Mouse (Mus musculus) forebrain, embryonic 16.5 days (tissue): Measurements from ENCODE around the gene Arrdc2. TPM values are rescaled to one million over a fixed set of nuclear protein-coding genes. Genes with fewer than 3 reads are reported as not detected.

Experiments used
- ATAC-seq: fragments of 200-750 bp; cut with Nextera tagmentation; 2 replicates; pipeline ENCODE4 v1.8.0; 2017; ENCODE audit warnings: mild to moderate bottlenecking, moderate library complexity
- H3K27ac ChIP-seq: fragments of 300-500 bp; sonication (generic); 2 replicates; pipeline ENCODE4 v1.5.1; 2014; ENCODE audit warnings: low read length, control low read depth
- H3K27me3 ChIP-seq: fragments of 300-500 bp; sonication (generic); replicated peaks from 2 replicates; pipeline ENCODE4 v1.6.1; 2014; ENCODE audit warnings: low read length; ENCODE audit not compliant: control insufficient read depth, insufficient read depth
- H3K36me3 ChIP-seq: fragments of 300-500 bp; sonication (generic); 2 replicates; pipeline ENCODE4 v1.6.1; 2014; ENCODE audit not compliant: control insufficient read depth, insufficient read depth
- H3K4me1 ChIP-seq: fragments of 300-500 bp; sonication (generic); replicated peaks from 2 replicates; pipeline ENCODE4 v1.6.1; 2014; ENCODE audit warnings: low read length; ENCODE audit not compliant: control insufficient read depth, insufficient read depth
- H3K4me2 ChIP-seq: fragments of 300-500 bp; sonication (generic); 2 replicates; pipeline ENCODE4 v1.6.1; 2014; ENCODE audit warnings: mild to moderate bottlenecking, low read length, control low read depth
- H3K4me3 ChIP-seq: fragments of 300-500 bp; sonication (generic); replicated peaks from 2 replicates; pipeline ENCODE4 v1.5.1; 2014; ENCODE audit warnings: mild to moderate bottlenecking, low read length, control low read depth
- H3K9ac ChIP-seq: fragments of 300-500 bp; sonication (generic); replicated peaks from 2 replicates; pipeline ENCODE4 v1.6.1; 2014; ENCODE audit warnings: low read depth, low read length, control low read depth
- H3K9me3 ChIP-seq: fragments of 300-500 bp; sonication (generic); 2 replicates; pipeline ENCODE4 v1.6.1; 2016; ENCODE audit warnings: low read length; ENCODE audit not compliant: control insufficient read depth
- WGBS: fragments of 180-500 bp; shearing (Covaris S2); extraction: QIAGEN DNeasy Blood & Tissue Kit; methylation state at CpG from one replicate; pipeline ENCODE4 v1.1.7; 2014; 5-methylcytosine and 5-hydroxymethylcytosine counted together
- polyA plus RNA-seq: library from polyadenylated mRNA; unstranded; fragments of >200 nt; fragmentation: Nextera tagmentation; extraction: Ambion mirVana; gene quantifications from 2 replicates; pipeline ENCODE4 v1.2.1, GENCODE M21; 2015

Gene Arrdc2
- polyA plus RNA-seq, 1 experiment from 2014 or later: 7.4 TPM

- Histone ChIP-seq H3K27ac (peak overlapping the region; percentile 91), H3K36me3 (0 out of 2 replicates have a peak, but pooled peaks cover 5% of the 10 kb centered on the region), H3K4me3 (no peak overlapping the region), H3K9me3 (no peaks in the 10 kb centered on the region), H3K4me1 (peaks cover 58% of the 10 kb centered on the region), H3K4me2 (no peak overlapping the region), H3K9ac (peak overlapping the region; percentile 76; the same call in 1 of the 2 replicates), H3K27me3 (no peaks in the 10 kb centered on the region; the same call in 1 of the 2 replicates)
- no peak for ATAC-seq
- WGBS: 85% methylated on average over 7 of the region's 7 CpGs
Measured at GRCm38 (mm10) chr8:70866566-70866965, 27.0 kb upstream of the Arrdc2 start.

- H3K9ac ChIP-seq: peak overlapping the region; percentile 76
- no peaks in the 10 kb centered on the region for H3K9me3 ChIP-seq
- peak overlapping the region; percentile 91 for H3K27ac ChIP-seq
- peaks cover 56% of the 10 kb centered on the region for H3K4me1 ChIP-seq
- peak overlapping the region; percentile 58 for H3K4me2 ChIP-seq
- 0 out of 2 replicates have a peak, but pooled peaks cover 5% of the 10 kb centered on the region for H3K36me3 ChIP-seq
- 7% methylated on average over 12 of the region's 12 CpGs for WGBS
- H3K4me3 ChIP-seq: peak overlapping the region; percentile 59
- peak; percentile 16; the same call in 1 of the 2 replicates for ATAC-seq
- no peaks in the 10 kb centered on the region; the same call in 1 of the 2 replicates for H3K27me3 ChIP-seq
Measured at GRCm38 (mm10) chr8:70866001-70866520, 26.5 kb upstream of the Arrdc2 start.

GRCm38 (mm10) chr8:70865350-70866000 lies 26.0 kb upstream of the Arrdc2 start:
- Histone ChIP-seq H3K27ac (peak overlapping the region; percentile 96), H3K4me2 (peak overlapping the region; percentile 96), H3K4me1 (peaks cover 56% of the 10 kb centered on the region), H3K9ac (peak overlapping the region; percentile 76), H3K36me3 (0 out of 2 replicates have a peak, but pooled peaks cover 5% of the 10 kb centered on the region), H3K4me3 (peak overlapping the region; percentile 59), H3K27me3 (no peaks in the 10 kb centered on the region; the same call in 1 of the 2 replicates), H3K9me3 (no peaks in the 10 kb centered on the region)
- peak; percentile 86 for ATAC-seq
- 0% methylated on average over 45 of the region's 46 CpGs for WGBS

- H3K36me3 ChIP-seq: 0 out of 2 replicates have a peak, but pooled peaks cover 5% of the 10 kb centered on the region
- peak overlapping the region; percentile 96 for H3K4me2 ChIP-seq
- peaks cover 55% of the 10 kb centered on the region for H3K4me1 ChIP-seq
- no peaks in the 10 kb centered on the region for H3K9me3 ChIP-seq
- no peak; the same call in 1 of the 2 replicates for ATAC-seq
- peak overlapping the region; percentile 96 for H3K27ac ChIP-seq
- no peaks in the 10 kb centered on the region; the same call in 1 of the 2 replicates for H3K27me3 ChIP-seq
- H3K4me3 ChIP-seq: peak overlapping the region; percentile 59
- 1% methylated on average over 24 of the region's 24 CpGs for WGBS
- H3K9ac ChIP-seq: peak overlapping the region; percentile 76
Measured at GRCm38 (mm10) chr8:70864712-70865221, 25.2 kb upstream of the Arrdc2 start.

- no peaks in the 10 kb centered on the region for H3K9me3 ChIP-seq
- peak overlapping the region; percentile 59 for H3K4me3 ChIP-seq
- H3K4me1 ChIP-seq: peaks cover 49% of the 10 kb centered on the region
- H3K36me3 ChIP-seq: 0 out of 2 replicates have a peak, but pooled peaks cover 5% of the 10 kb centered on the region
- no peaks in the 10 kb centered on the region; the same call in 1 of the 2 replicates for H3K27me3 ChIP-seq
- H3K27ac ChIP-seq: peak overlapping the region; percentile 96
- ATAC-seq: no peak
- peak overlapping the region; percentile 76 for H3K9ac ChIP-seq
- peak overlapping the region; percentile 96 for H3K4me2 ChIP-seq
- WGBS: under 1% methylated on average over 46 of the region's 46 CpGs
Measured at GRCm38 (mm10) chr8:70863956-70864711, 24.6 kb upstream of the Arrdc2 start.

- Histone ChIP-seq H3K27me3 (no peaks in the 10 kb centered on the region; the same call in 1 of the 2 replicates), H3K4me1 (peaks cover 40% of the 10 kb centered on the region), H3K9ac (peak within 1 kb of the TSS; percentile 76), H3K27ac (peak within 1 kb of the TSS; percentile 96), H3K9me3 (no peaks in the 10 kb centered on the region), H3K4me3 (peak within 1 kb of the TSS; percentile 59), H3K36me3 (0 out of 2 replicates have a peak, but pooled peaks cover 4% of the 10 kb centered on the region), H3K4me2 (peak within 1 kb of the TSS; percentile 96)
- under 1% methylated on average over 55 of the region's 55 CpGs for WGBS
- no peak for ATAC-seq
Measured at GRCm38 (mm10) chr8:70862824-70863641, 23.5 kb upstream of the Arrdc2 start, which contains the start of gene Kcnn1. Gene Kcnn1 (minus strand): TSS chr8:70863258.

- no peak for ATAC-seq
- Histone ChIP-seq H3K27ac (no peak overlapping the region), H3K27me3 (no peaks in the 10 kb centered on the region; the same call in 1 of the 2 replicates), H3K4me3 (no peak overlapping the region), H3K4me2 (no peak overlapping the region), H3K4me1 (peaks cover 22% of the 10 kb centered on the region), H3K36me3 (no peaks in the 10 kb centered on the region), H3K9me3 (no peaks in the 10 kb centered on the region), H3K9ac (no peak overlapping the region)
- WGBS: 11% methylated on average over 4 of the region's 4 CpGs
Measured at GRCm38 (mm10) chr8:70857516-70857915, 18.0 kb upstream of the Arrdc2 start.

GRCm38 (mm10) chr8:70856541-70857197 lies 17.1 kb upstream of the Arrdc2 start:
- peaks cover 16% of the 10 kb centered on the region for H3K4me1 ChIP-seq

More at GRCm38 (mm10) chr8:70856541-70857197, 17.1 kb upstream of the Arrdc2 start:
- Histone ChIP-seq H3K27me3 (no peaks in the 10 kb centered on the region), H3K4me3 (peak overlapping the region; percentile 51), H3K4me2 (peak overlapping the region; percentile 75), H3K27ac (no peak overlapping the region), H3K9me3 (no peaks in the 10 kb centered on the region), H3K9ac (peak overlapping the region; percentile 63), H3K36me3 (no peaks in the 10 kb centered on the region)
- ATAC-seq: peak; percentile 79
- WGBS: 6% methylated on average over 33 of the region's 33 CpGs
